Mouse (Mus musculus): ENCODE results near the gene Sec24a.

DNA sequence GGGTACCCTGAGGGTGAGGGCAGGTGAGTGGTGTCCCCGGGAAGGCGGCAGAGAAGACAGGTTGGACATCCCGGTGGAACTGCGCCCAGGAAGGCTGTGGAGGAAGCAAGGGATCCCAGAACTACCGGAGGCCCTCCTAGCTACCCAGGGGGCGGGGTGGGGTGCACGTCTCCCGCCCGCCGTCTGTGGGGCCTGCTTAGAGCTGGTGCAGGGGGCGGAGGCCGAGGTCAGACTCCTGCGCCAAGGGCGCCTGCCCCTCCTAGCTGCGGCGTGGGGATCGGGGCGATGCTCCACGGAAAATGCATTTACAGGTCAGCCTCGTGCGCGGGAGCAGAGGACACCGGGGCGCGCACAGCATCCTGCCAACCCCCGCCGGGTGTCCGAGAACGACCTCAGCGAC, 113.2 kb downstream of the Sec24a start:
- no peak for TF ChIP-seq CTCF (IDR thresholded peaks at IDR 0.05; ENCODE audit: control insufficient read depth, insufficient read depth, insufficient replicate concordance, low read depth, low read length)
- TF ChIP-seq POLR2A (IDR thresholded peaks at IDR 0.05; ENCODE audit: control insufficient read depth, low read depth, low read length), result no peak

Data from testis, adult 2 months (tissue).